Mouse (Mus musculus): ENCODE data around the gene Epb41l4b. TPM values are rescaled to one million over a fixed set of nuclear protein-coding genes. Genes with fewer than 3 reads are reported as not detected.
A peak's percentile ranks its signal among the peaks of the same experiment; 100 is the strongest.

Gene Epb41l4b
- polyA plus RNA-seq, 1 experiment from 2014 or later: 3.8 TPM

DNA sequence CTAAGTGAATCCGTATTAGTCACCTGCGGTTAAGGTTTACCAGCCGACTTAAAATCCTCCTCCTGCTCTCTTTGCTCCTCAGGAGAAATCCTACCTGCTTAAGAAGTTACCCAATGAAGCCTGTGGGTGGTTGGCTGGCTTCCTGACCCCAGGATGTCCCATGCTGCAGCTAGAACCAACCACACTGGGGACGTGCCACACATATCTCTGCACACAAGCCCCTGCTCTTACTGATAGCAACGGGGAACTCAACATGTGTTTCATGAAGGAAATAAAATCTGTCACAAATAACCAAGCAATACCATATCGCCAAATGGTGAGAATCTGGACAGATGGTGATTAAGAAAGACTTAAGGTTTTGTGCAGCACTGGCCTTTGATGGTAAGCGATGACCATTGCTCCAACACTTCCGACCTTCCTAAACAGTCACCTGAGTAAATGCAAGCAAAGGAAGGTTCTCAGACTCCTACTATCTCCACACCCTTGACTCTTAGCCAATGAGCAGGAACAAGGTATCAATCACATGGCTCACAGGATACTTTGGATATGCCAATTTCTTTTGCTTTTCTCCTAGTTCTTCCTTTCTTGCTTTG, 131.7 kb downstream of the Epb41l4b start:
- H3K27ac ChIP-seq (replicated peaks; ENCODE audit: low read depth, low read length): no peak overlapping the region
- ATAC-seq (ENCODE audit: low FRiP score, low TSS enrichment): no peak
- no peaks in the 10 kb centered on the region for H3K36me3 ChIP-seq (ENCODE audit: control insufficient read depth, insufficient read depth, low read length)
- DNase-seq: no peak
- H3K4me2 ChIP-seq (ENCODE audit: low read length): no peak overlapping the region
- H3K9me3 ChIP-seq (ENCODE audit: control insufficient read depth, low read length): no peaks in the 10 kb centered on the region
- no peak overlapping the region for H3K4me3 ChIP-seq (replicated peaks; ENCODE audit: low read depth, low read length)
- H3K9ac ChIP-seq (replicated peaks; ENCODE audit: low read length): no peak overlapping the region
- 69% methylated on average over 8 of the region's 8 CpGs for WGBS
- no peaks in the 10 kb centered on the region for H3K27me3 ChIP-seq (ENCODE audit: control insufficient read depth, insufficient read depth, low read length)
- no peaks in the 10 kb centered on the region for H3K4me1 ChIP-seq (ENCODE audit: control insufficient read depth, insufficient read depth, low read length)

DNA sequence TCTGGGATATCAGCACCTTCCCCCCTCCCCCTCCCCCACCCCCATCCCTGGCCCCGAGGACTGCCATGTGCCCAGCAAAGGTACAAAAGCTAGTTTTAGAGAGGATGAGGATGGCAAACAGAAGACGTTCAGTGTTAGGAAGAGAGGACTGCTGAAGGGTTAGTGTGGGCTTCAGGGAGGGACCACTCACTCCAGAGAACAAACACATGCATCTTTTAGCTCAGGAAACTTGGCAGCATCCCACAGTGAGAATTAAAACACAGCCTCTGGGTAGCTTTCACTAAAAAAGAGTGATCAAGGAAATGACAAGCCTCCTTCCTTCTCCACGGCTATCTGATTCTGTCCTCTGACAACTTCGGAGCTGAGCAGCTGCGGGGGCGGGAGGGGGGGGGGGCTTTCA, 132.3 kb downstream of the Epb41l4b start:
- Histone ChIP-seq H3K27ac (replicated peaks; ENCODE audit: low read depth, low read length) (no peak overlapping the region), H3K4me1 (ENCODE audit: control insufficient read depth, insufficient read depth, low read length) (no peaks in the 10 kb centered on the region), H3K27me3 (ENCODE audit: control insufficient read depth, insufficient read depth, low read length) (no peaks in the 10 kb centered on the region), H3K9ac (replicated peaks; ENCODE audit: low read length) (no peak overlapping the region), H3K9me3 (ENCODE audit: control insufficient read depth, low read length) (no peaks in the 10 kb centered on the region), H3K4me3 (replicated peaks; ENCODE audit: low read depth, low read length) (no peak overlapping the region), H3K4me2 (ENCODE audit: low read length) (no peak overlapping the region), H3K36me3 (ENCODE audit: control insufficient read depth, insufficient read depth, low read length) (no peaks in the 10 kb centered on the region)
- 17% methylated on average over 6 of the region's 6 CpGs for WGBS
- DNase-seq (peak; percentile 15), ATAC-seq (ENCODE audit: low FRiP score, low TSS enrichment) (no peak)

DNA sequence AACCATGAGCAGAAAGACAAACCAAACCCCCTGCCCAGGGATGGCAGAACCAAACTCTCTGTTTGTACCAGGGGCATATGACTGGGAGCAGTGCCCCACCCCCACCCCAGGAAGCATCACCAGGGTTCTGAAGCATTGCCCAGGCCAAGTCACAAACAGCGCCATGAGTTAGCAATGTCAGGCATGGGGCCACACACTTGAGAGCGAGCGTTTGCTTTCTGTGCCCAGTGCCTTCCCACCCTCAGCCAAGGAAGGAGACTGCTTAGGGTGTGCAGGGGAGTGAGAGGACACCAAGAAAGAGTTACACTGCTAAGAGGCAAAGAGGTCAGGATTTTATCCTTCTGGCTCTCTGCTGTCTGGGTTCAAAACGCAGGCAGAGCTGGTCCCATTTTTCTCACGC, 132.8 kb downstream of the Epb41l4b start:
- ATAC-seq (ENCODE audit: low FRiP score, low TSS enrichment): no peak
- Histone ChIP-seq H3K4me3 (replicated peaks; ENCODE audit: low read depth, low read length) (no peak overlapping the region), H3K4me2 (ENCODE audit: low read length) (no peak overlapping the region), H3K9ac (replicated peaks; ENCODE audit: low read length) (no peak overlapping the region), H3K4me1 (ENCODE audit: control insufficient read depth, insufficient read depth, low read length) (no peaks in the 10 kb centered on the region), H3K9me3 (ENCODE audit: control insufficient read depth, low read length) (no peaks in the 10 kb centered on the region), H3K27me3 (ENCODE audit: control insufficient read depth, insufficient read depth, low read length) (no peaks in the 10 kb centered on the region), H3K36me3 (ENCODE audit: control insufficient read depth, insufficient read depth, low read length) (no peaks in the 10 kb centered on the region; the same call in 1 of the 2 replicates), H3K27ac (replicated peaks; ENCODE audit: low read depth, low read length) (no peak overlapping the region)
- no peak for DNase-seq
- 48% methylated on average over 5 of the region's 5 CpGs for WGBS

DNA sequence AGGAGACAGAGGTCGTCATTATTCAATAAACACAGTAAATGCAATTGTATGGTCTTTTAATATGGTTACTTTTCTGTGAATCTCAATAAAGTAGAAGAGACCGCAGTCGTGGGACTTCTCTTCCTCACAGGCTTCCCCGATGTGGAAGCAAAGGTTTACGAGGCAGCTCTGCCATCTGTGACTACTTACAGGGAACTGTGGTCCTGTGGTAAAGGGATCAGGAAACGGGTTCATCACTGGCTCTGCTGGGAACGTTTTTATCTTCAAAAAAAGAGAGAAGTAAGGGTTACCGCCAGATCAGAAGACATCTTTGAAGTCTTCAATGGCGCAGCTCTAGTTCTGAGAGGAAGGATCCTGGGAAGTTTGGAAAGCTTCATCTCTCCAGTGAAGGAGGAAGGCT, 135.5 kb downstream of the Epb41l4b start:
- H3K4me2 ChIP-seq (ENCODE audit: low read length): no peak overlapping the region
- no peaks in the 10 kb centered on the region for H3K27me3 ChIP-seq (ENCODE audit: control insufficient read depth, insufficient read depth, low read length)
- H3K36me3 ChIP-seq (ENCODE audit: control insufficient read depth, insufficient read depth, low read length): no peaks in the 10 kb centered on the region; the same call in 1 of the 2 replicates
- no peak overlapping the region for H3K4me3 ChIP-seq (replicated peaks; ENCODE audit: low read depth, low read length)
- no peak for DNase-seq
- H3K27ac ChIP-seq (replicated peaks; ENCODE audit: low read depth, low read length): no peak overlapping the region
- no peak overlapping the region for H3K9ac ChIP-seq (replicated peaks; ENCODE audit: low read length)
- no peaks in the 10 kb centered on the region for H3K9me3 ChIP-seq (ENCODE audit: control insufficient read depth, low read length)
- ATAC-seq (ENCODE audit: low FRiP score, low TSS enrichment): no peak
- H3K4me1 ChIP-seq (ENCODE audit: control insufficient read depth, insufficient read depth, low read length): 0 out of 2 replicates have a peak, but pooled peaks cover 4% of the 10 kb centered on the region
- WGBS: 89% methylated on average over 9 of the region's 9 CpGs

- Histone ChIP-seq H3K9me3 (ENCODE audit: control insufficient read depth, low read length) (no peaks in the 10 kb centered on the region), H3K9ac (replicated peaks; ENCODE audit: low read length) (no peak overlapping the region), H3K27me3 (ENCODE audit: control insufficient read depth, insufficient read depth, low read length) (no peaks in the 10 kb centered on the region), H3K4me3 (replicated peaks; ENCODE audit: low read depth, low read length) (no peak overlapping the region), H3K4me2 (ENCODE audit: low read length) (no peak overlapping the region), H3K27ac (replicated peaks; ENCODE audit: low read depth, low read length) (no peak overlapping the region), H3K36me3 (ENCODE audit: control insufficient read depth, insufficient read depth, low read length) (no peaks in the 10 kb centered on the region; the same call in 1 of the 2 replicates), H3K4me1 (ENCODE audit: control insufficient read depth, insufficient read depth, low read length) (0 out of 2 replicates have a peak, but pooled peaks cover 4% of the 10 kb centered on the region)
- WGBS: 77% methylated on average over 8 of the region's 8 CpGs
- peak; percentile 63 for DNase-seq
- no peak for ATAC-seq (ENCODE audit: low FRiP score, low TSS enrichment)
Measured at GRCm38 (mm10) chr4:57005011-57005410, 138.2 kb downstream of the Epb41l4b start.

DNA sequence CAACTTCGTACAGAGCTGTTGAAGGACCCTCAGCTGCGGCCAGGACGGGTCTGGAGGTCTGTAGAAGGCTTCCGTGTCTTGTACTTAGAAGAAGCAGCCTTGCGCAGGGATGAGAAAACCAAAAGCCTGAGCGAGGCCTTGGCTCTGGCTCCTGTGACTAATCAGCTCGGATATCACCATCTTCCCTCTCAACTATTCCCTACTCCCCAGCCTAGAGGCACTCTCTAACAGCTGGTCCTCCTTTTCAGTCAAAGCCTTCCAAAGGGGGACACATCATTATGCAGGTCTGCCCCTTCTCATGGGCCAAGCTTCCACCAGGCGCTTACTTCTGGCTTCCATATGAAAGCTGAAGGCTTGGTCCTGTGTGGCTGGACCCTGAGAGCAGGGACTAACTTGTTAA, 139.4 kb downstream of the Epb41l4b start:
- Histone ChIP-seq H3K36me3 (ENCODE audit: control insufficient read depth, insufficient read depth, low read length) (no peaks in the 10 kb centered on the region; the same call in 1 of the 2 replicates), H3K4me3 (replicated peaks; ENCODE audit: low read depth, low read length) (no peak overlapping the region), H3K4me2 (ENCODE audit: low read length) (no peak overlapping the region), H3K27me3 (ENCODE audit: control insufficient read depth, insufficient read depth, low read length) (no peaks in the 10 kb centered on the region), H3K9me3 (ENCODE audit: control insufficient read depth, low read length) (no peaks in the 10 kb centered on the region), H3K27ac (replicated peaks; ENCODE audit: low read depth, low read length) (no peak overlapping the region), H3K4me1 (ENCODE audit: control insufficient read depth, insufficient read depth, low read length) (0 out of 2 replicates have a peak, but pooled peaks cover 4% of the 10 kb centered on the region), H3K9ac (replicated peaks; ENCODE audit: low read length) (no peak overlapping the region)
- 85% methylated on average over 8 of the region's 8 CpGs for WGBS
- no peak for ATAC-seq (ENCODE audit: low FRiP score, low TSS enrichment)
- no peak for DNase-seq

DNA sequence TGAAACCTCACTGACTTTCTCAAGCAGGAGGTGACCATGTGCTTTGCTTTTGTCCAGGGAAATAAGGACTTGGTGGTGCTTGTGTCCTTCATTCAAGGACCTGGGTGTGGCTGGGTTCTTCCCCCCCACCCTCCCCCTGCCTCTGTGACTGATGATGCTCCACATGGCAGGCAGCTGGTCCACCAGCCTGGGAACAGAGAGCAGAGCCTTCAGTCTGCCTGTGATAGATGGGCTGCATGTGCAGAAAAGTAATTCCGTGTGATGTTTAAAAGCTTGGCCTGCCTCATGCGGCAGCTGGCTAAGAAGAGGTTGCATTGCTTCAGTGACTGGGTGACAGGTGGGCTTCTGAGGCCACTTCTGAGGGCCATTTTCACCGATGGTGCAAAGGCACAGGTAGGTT, 140.5 kb downstream of the Epb41l4b start:
- ATAC-seq (ENCODE audit: low FRiP score, low TSS enrichment) (no peak), DNase-seq (no peak)
- 85% methylated on average over 3 of the region's 3 CpGs for WGBS
- H3K9me3 ChIP-seq (ENCODE audit: control insufficient read depth, low read length): no peaks in the 10 kb centered on the region
- H3K4me1 ChIP-seq (ENCODE audit: control insufficient read depth, insufficient read depth, low read length): 0 out of 2 replicates have a peak, but pooled peaks cover 4% of the 10 kb centered on the region
- no peak overlapping the region for H3K27ac ChIP-seq (replicated peaks; ENCODE audit: low read depth, low read length)
- no peaks in the 10 kb centered on the region for H3K27me3 ChIP-seq (ENCODE audit: control insufficient read depth, insufficient read depth, low read length)
- no peak overlapping the region for H3K4me2 ChIP-seq (ENCODE audit: low read length)
- no peak overlapping the region for H3K9ac ChIP-seq (replicated peaks; ENCODE audit: low read length)
- H3K36me3 ChIP-seq (ENCODE audit: control insufficient read depth, insufficient read depth, low read length): no peaks in the 10 kb centered on the region; the same call in 1 of the 2 replicates
- H3K4me3 ChIP-seq (replicated peaks; ENCODE audit: low read depth, low read length): no peak overlapping the region

- Histone ChIP-seq H3K4me2 (ENCODE audit: low read length) (no peak overlapping the region), H3K9me3 (ENCODE audit: control insufficient read depth, low read length) (0 out of 2 replicates have a peak, but pooled peaks cover 2% of the 10 kb centered on the region), H3K4me1 (ENCODE audit: control insufficient read depth, insufficient read depth, low read length) (0 out of 2 replicates have a peak, but pooled peaks cover 4% of the 10 kb centered on the region), H3K4me3 (replicated peaks; ENCODE audit: low read depth, low read length) (no peak overlapping the region), H3K36me3 (ENCODE audit: control insufficient read depth, insufficient read depth, low read length) (no peaks in the 10 kb centered on the region; the same call in 1 of the 2 replicates), H3K27me3 (ENCODE audit: control insufficient read depth, insufficient read depth, low read length) (no peaks in the 10 kb centered on the region), H3K9ac (replicated peaks; ENCODE audit: low read length) (no peak overlapping the region), H3K27ac (replicated peaks; ENCODE audit: low read depth, low read length) (no peak overlapping the region)
- ATAC-seq (ENCODE audit: low FRiP score, low TSS enrichment): no peak
- no peak for DNase-seq
- WGBS: 96% methylated on average over 2 of the region's 2 CpGs
Measured at GRCm38 (mm10) chr4:57001437-57001836, 141.8 kb downstream of the Epb41l4b start.

DNA sequence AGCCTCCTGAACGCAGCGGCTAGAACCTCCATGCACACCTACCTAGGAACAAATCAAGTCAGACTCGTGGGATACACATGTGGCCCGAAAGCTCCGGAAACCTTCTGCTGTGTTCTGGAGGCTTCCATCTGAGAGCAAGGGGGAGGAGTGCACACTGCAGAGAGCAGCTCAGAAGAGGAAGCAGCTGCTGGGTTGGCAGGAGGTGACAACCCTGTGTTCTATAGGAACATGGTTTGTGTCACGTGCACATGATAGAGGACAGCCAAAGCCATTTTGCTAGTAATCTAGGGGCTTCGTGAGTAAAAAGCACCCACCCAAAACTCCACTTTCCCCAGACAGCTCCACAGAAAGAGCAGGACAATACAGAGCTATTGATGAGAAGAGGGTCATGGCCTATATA, 149.9 kb downstream of the Epb41l4b start:
- no peak for DNase-seq
- Histone ChIP-seq H3K27ac (replicated peaks; ENCODE audit: low read depth, low read length) (no peak overlapping the region), H3K27me3 (ENCODE audit: control insufficient read depth, insufficient read depth, low read length) (peaks cover 5% of the 10 kb centered on the region; the same call in 1 of the 2 replicates), H3K9me3 (ENCODE audit: control insufficient read depth, low read length) (0 out of 2 replicates have a peak, but pooled peaks cover 5% of the 10 kb centered on the region), H3K4me2 (ENCODE audit: low read length) (no peak overlapping the region), H3K9ac (replicated peaks; ENCODE audit: low read length) (no peak overlapping the region), H3K4me1 (ENCODE audit: control insufficient read depth, insufficient read depth, low read length) (peaks cover 7% of the 10 kb centered on the region), H3K36me3 (ENCODE audit: control insufficient read depth, insufficient read depth, low read length) (no peaks in the 10 kb centered on the region), H3K4me3 (replicated peaks; ENCODE audit: low read depth, low read length) (no peak overlapping the region)
- no peak for ATAC-seq (ENCODE audit: low FRiP score, low TSS enrichment)
- 92% methylated on average over 7 of the region's 7 CpGs for WGBS
